ENCODE assay signal across 11 mouse cellular contexts in the genomic region with DNA sequence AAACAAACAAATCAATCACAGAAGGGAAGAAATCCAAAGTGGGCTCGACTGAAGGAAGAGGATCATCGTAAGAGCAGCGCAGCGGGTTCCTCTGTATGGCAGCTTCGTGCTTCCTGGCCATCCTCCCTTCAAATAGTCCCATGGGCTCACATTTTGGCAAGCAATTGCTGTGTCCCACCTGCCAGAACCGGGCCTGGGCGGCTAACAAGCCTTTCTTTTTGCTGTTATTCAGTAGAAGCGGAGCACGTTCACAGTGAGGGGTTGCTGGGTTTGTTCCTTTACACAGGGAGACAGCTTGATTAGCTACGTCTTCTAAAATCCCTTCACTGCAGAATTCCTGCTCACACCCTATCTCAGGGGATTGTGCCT.
A peak's percentile ranks its signal among the peaks of the same experiment; 100 is the strongest.
DNase-seq lines count a peak whose midpoint lies in the region; ATAC-seq and TF ChIP-seq lines count a peak whose summit lies in the region.
"Had no signal": no experiment of that assay in that cellular context is flagged by ENCODE, and none has a peak within 500 bp of the region (broad histone marks: within the 10 kb centered on the region; RNA-seq: fewer than 3 reads in every experiment).

No protein-coding gene starts in this region.

- no peaks in the 10 kb centered on the region for H3K9me3 ChIP-seq in heart, embryonic 14.5 days (ENCODE audit: control insufficient read depth, low read length)
- no peaks in the 10 kb centered on the region for H3K9me3 ChIP-seq in lung, postnatal 0 days (ENCODE audit: low read length)
- no peaks in the 10 kb centered on the region for H3K9me3 ChIP-seq in limb, embryonic 15.5 days
- H3K9me3 ChIP-seq: limb, embryonic 12.5 days had no signal

- ATAC-seq in heart, embryonic 14.5 days (ENCODE audit: insufficient number of reproducible peaks, insufficient read depth, low FRiP score, low read depth), result no peak
- ATAC-seq in lung, postnatal 0 days, result no peak
- no peak for ATAC-seq in limb, embryonic 15.5 days (ENCODE audit: insufficient number of reproducible peaks, low FRiP score, low TSS enrichment, low read depth)
- ATAC-seq: inflammation-experienced regulatory T-cells, adult 6 months had no signal

- no peaks in the 10 kb centered on the region for H3K36me3 ChIP-seq in heart, embryonic 14.5 days (ENCODE audit: control insufficient read depth, insufficient read depth, low read length)
- H3K36me3 ChIP-seq in lung, postnatal 0 days (ENCODE audit: insufficient read depth, low read length), result no peaks in the 10 kb centered on the region
- no peaks in the 10 kb centered on the region for H3K36me3 ChIP-seq in limb, embryonic 15.5 days
- H3K36me3 ChIP-seq: limb, embryonic 12.5 days had no signal

- H3K9ac ChIP-seq in heart, embryonic 14.5 days (ENCODE audit: low read length), result peak overlapping the region; percentile 44; the same call in 1 of the 2 replicates
- no peak overlapping the region for H3K9ac ChIP-seq in lung, postnatal 0 days (replicated peaks; ENCODE audit: low read depth)
- H3K9ac ChIP-seq in limb, embryonic 15.5 days, result no peak overlapping the region
- H3K9ac ChIP-seq: limb, embryonic 12.5 days had no signal

- 17% methylated on average over 10 of the region's 10 CpGs for WGBS in heart, embryonic 14.5 days
- 30% methylated on average over 10 of the region's 10 CpGs for WGBS in lung, postnatal 0 days
- WGBS in limb, embryonic 15.5 days, result 27% methylated on average over 10 of the region's 10 CpGs

- TF ChIP-seq EP300 in lung, postnatal 0 days (IDR thresholded peaks at IDR 0.05), result no peak

- peak overlapping the region; percentile 16 for H3K4me2 ChIP-seq in heart, embryonic 14.5 days (ENCODE audit: low read length)
- no peak overlapping the region for H3K4me2 ChIP-seq in lung, postnatal 0 days (replicated peaks; ENCODE audit: low read depth, low read length)
- H3K4me2 ChIP-seq in limb, embryonic 15.5 days, result no peak overlapping the region
- H3K4me2 ChIP-seq: limb, embryonic 12.5 days had no signal

- no peak for TF ChIP-seq CTCF in lung, postnatal 0 days (IDR thresholded peaks at IDR 0.05)

- H3K27ac ChIP-seq in heart, embryonic 14.5 days (replicated peaks in 1 of 2; ENCODE audit: control insufficient read depth in 1 of 2, insufficient read depth in 1 of 2, low read depth in 2 of 2, low read length in 2 of 2), result no peak overlapping the region
- no peak overlapping the region for H3K27ac ChIP-seq in lung, postnatal 0 days (ENCODE audit: low read length)
- peak overlapping the region; percentile 1; the same call in 1 of the 2 replicates for H3K27ac ChIP-seq in limb, embryonic 15.5 days
- H3K27ac ChIP-seq: limb, embryonic 12.5 days had no signal

- H3K4me1 ChIP-seq in heart, embryonic 14.5 days (ENCODE audit: control insufficient read depth in 2 of 2, insufficient read depth in 2 of 2, low read length in 2 of 2), result peaks cover 25 to 26% of the 10 kb centered on the region in 2 experiments
- no peaks in the 10 kb centered on the region; the same call in 1 of the 2 replicates for H3K4me1 ChIP-seq in lung, postnatal 0 days (ENCODE audit: insufficient read depth, low read depth, low read length)
- H3K4me1 ChIP-seq in limb, embryonic 15.5 days, result peaks cover 21% of the 10 kb centered on the region

- intact Hi-C loops in heart, postnatal 14 days (cut with DNase I), result loop anchor here (5.0 to 10.0 kb wide), 2 partner anchors 73 to 160 kb away; no protein-coding TSS in a partner anchor

- DNase-seq in heart, postnatal 14 days, result no peak
- peak; percentile 8 for DNase-seq in lung, postnatal 0 days (ENCODE audit: low spot score)
- no peak for DNase-seq in lung, postnatal 4 days
- DNase-seq in frontal cortex, postnatal 14 days (ENCODE audit: low spot score in 2 of 2), result no peak
- DNase-seq in layer of hippocampus, postnatal 14 days (ENCODE audit: low spot score in 2 of 2), result no peak
- DNase-seq: lung, postnatal 14 days; right cerebral cortex, postnatal 14 days had no signal

- H3K27me3 ChIP-seq in heart, embryonic 14.5 days (ENCODE audit: control insufficient read depth, insufficient read depth, low read length), result peaks cover 43% of the 10 kb centered on the region; the same call in 1 of the 2 replicates
- H3K27me3 ChIP-seq in lung, postnatal 0 days (replicated peaks; ENCODE audit: insufficient read depth, low read length), result 0 out of 2 replicates have a peak, but pooled peaks cover 4% of the 10 kb centered on the region
- H3K27me3 ChIP-seq in limb, embryonic 15.5 days, result peaks cover 14% of the 10 kb centered on the region

- no peak overlapping the region for H3K4me3 ChIP-seq in heart, embryonic 14.5 days (ENCODE audit: control insufficient read depth in 1 of 2, insufficient read depth in 1 of 2, low read depth in 1 of 2, low read length in 2 of 2)
- H3K4me3 ChIP-seq in lung, postnatal 0 days (ENCODE audit: low read depth, low read length), result no peak overlapping the region
- no peak overlapping the region for H3K4me3 ChIP-seq in limb, embryonic 15.5 days
- H3K4me3 ChIP-seq: limb, embryonic 12.5 days had no signal
